Mouse (Mus musculus) forebrain, embryonic 16.5 days (tissue): ENCODE data around the gene Prss22. TPM values are rescaled to one million over a fixed set of nuclear protein-coding genes. Genes with fewer than 3 reads are reported as not detected.

Experiments
- ATAC-seq: fragments of 200-750 bp; cut with Nextera tagmentation; 2 replicates; pipeline ENCODE4 v1.8.0; 2017; ENCODE audit warnings: mild to moderate bottlenecking, moderate library complexity
- H3K27ac ChIP-seq: fragments of 300-500 bp; sonication (generic); 2 replicates; pipeline ENCODE4 v1.5.1; 2014; ENCODE audit warnings: low read length, control low read depth
- H3K27me3 ChIP-seq: fragments of 300-500 bp; sonication (generic); replicated peaks from 2 replicates; pipeline ENCODE4 v1.6.1; 2014; ENCODE audit warnings: low read length; ENCODE audit not compliant: control insufficient read depth, insufficient read depth
- H3K36me3 ChIP-seq: fragments of 300-500 bp; sonication (generic); 2 replicates; pipeline ENCODE4 v1.6.1; 2014; ENCODE audit not compliant: control insufficient read depth, insufficient read depth
- H3K4me1 ChIP-seq: fragments of 300-500 bp; sonication (generic); replicated peaks from 2 replicates; pipeline ENCODE4 v1.6.1; 2014; ENCODE audit warnings: low read length; ENCODE audit not compliant: control insufficient read depth, insufficient read depth
- H3K4me2 ChIP-seq: fragments of 300-500 bp; sonication (generic); 2 replicates; pipeline ENCODE4 v1.6.1; 2014; ENCODE audit warnings: mild to moderate bottlenecking, low read length, control low read depth
- H3K4me3 ChIP-seq: fragments of 300-500 bp; sonication (generic); replicated peaks from 2 replicates; pipeline ENCODE4 v1.5.1; 2014; ENCODE audit warnings: mild to moderate bottlenecking, low read length, control low read depth
- H3K9ac ChIP-seq: fragments of 300-500 bp; sonication (generic); replicated peaks from 2 replicates; pipeline ENCODE4 v1.6.1; 2014; ENCODE audit warnings: low read depth, low read length, control low read depth
- H3K9me3 ChIP-seq: fragments of 300-500 bp; sonication (generic); 2 replicates; pipeline ENCODE4 v1.6.1; 2016; ENCODE audit warnings: low read length; ENCODE audit not compliant: control insufficient read depth
- WGBS: fragments of 180-500 bp; shearing (Covaris S2); extraction: QIAGEN DNeasy Blood & Tissue Kit; methylation state at CpG from one replicate; pipeline ENCODE4 v1.1.7; 2014; 5-methylcytosine and 5-hydroxymethylcytosine counted together
- polyA plus RNA-seq: library from polyadenylated mRNA; unstranded; fragments of >200 nt; fragmentation: Nextera tagmentation; extraction: Ambion mirVana; gene quantifications from 2 replicates; pipeline ENCODE4 v1.2.1, GENCODE M21; 2015

Prss22 gene
- not detected in 2 replicates for polyA plus RNA-seq

- Histone ChIP-seq H3K4me3 (no peak within 1 kb of the TSS), H3K27ac (no peak within 1 kb of the TSS), H3K9me3 (no peaks in the 10 kb centered on the region), H3K36me3 (no peaks in the 10 kb centered on the region), H3K27me3 (no peaks in the 10 kb centered on the region; the same call in 1 of the 2 replicates), H3K4me2 (no peak within 1 kb of the TSS), H3K4me1 (peaks cover 6% of the 10 kb centered on the region), H3K9ac (no peak within 1 kb of the TSS)
- 71% methylated on average over 2 of the region's 2 CpGs for WGBS
- ATAC-seq = no peak
These were observed at the start of gene Prss22 for GRCm38 (mm10) chr17:23997901-23998300. Gene Prss22, minus strand, starts transcription at chr17:23998100.

DNA sequence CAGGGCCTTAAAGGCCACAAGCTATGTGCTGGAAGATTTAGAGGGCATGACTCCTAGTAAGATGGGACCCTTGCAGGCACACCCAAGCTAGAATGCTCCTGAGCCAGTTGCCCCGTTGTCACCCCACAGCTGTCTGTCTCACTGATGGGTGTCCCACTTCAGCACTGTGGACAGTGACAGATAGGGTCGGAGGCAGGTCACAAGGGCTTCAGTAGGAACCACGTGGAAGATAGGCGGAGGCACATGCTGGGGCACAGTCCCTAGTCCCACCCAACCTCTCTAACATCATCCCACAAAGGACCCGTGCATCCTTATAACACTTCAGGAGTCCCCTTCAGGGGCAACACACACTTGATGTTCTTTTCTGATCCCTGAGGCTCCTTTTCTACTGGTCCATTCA, 48.1 kb upstream of the Prss22 start:
- Histone ChIP-seq H3K27me3 (no peaks in the 10 kb centered on the region), H3K4me2 (no peak overlapping the region), H3K4me3 (no peak overlapping the region), H3K9ac (no peak overlapping the region), H3K36me3 (peaks cover 14% of the 10 kb centered on the region), H3K27ac (no peak overlapping the region), H3K4me1 (no peaks in the 10 kb centered on the region), H3K9me3 (no peaks in the 10 kb centered on the region)
- ATAC-seq = no peak
- WGBS = 60% methylated on average over 5 of the region's 5 CpGs

DNA sequence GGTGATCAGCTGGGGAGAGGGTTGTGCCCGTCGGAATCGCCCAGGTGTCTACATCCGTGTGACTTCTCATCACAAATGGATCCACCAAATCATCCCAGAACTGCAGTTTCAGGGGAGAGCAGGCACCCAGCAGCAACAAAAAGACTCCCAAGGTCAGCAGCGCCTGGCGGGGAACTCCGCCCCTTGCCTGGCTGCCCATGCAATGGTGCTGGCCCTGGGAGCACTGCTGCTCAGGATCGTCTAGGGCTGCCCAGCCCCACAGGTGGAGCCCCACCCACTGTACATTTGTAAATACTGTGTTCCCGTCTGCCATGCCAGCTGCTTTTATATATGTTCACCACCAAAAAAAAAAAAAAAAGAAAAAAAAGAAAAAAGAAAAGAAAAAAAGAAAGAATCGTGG, 47.7 kb upstream of the Prss22 start:
- no peaks in the 10 kb centered on the region for H3K4me1 ChIP-seq
- no peak for ATAC-seq
- no peak overlapping the region for H3K9ac ChIP-seq
- H3K27ac ChIP-seq = no peak overlapping the region
- no peaks in the 10 kb centered on the region for H3K9me3 ChIP-seq
- no peaks in the 10 kb centered on the region for H3K27me3 ChIP-seq
- 78% methylated on average over 10 of the region's 10 CpGs for WGBS
- H3K4me2 ChIP-seq = no peak overlapping the region
- no peak overlapping the region for H3K4me3 ChIP-seq
- H3K36me3 ChIP-seq = peaks cover 14% of the 10 kb centered on the region

- Histone ChIP-seq H3K27me3 (no peaks in the 10 kb centered on the region), H3K27ac (no peak overlapping the region), H3K4me2 (no peak overlapping the region), H3K9me3 (no peaks in the 10 kb centered on the region), H3K9ac (no peak overlapping the region), H3K36me3 (peaks cover 12% of the 10 kb centered on the region), H3K4me1 (no peaks in the 10 kb centered on the region), H3K4me3 (no peak overlapping the region)
- 66% methylated on average over 5 of the region's 5 CpGs for WGBS
- no peak for ATAC-seq
These were observed 46.6 kb upstream of the Prss22 start for GRCm38 (mm10) chr17:24044482-24044881.

GRCm38 (mm10) chr17:24037844-24038243, 39.9 kb upstream of the Prss22 start, which contains the start of gene Prss27:
Gene Prss27, plus strand, starts transcription at chr17:24038144.
- no peaks in the 10 kb centered on the region for H3K4me1 ChIP-seq
- no peaks in the 10 kb centered on the region for H3K9me3 ChIP-seq
- H3K4me3 ChIP-seq = no peak within 1 kb of the TSS
- WGBS = 69% methylated on average over 4 of the region's 4 CpGs
- no peaks in the 10 kb centered on the region for H3K36me3 ChIP-seq
- H3K27me3 ChIP-seq = no peaks in the 10 kb centered on the region
- H3K4me2 ChIP-seq = no peak within 1 kb of the TSS
- no peak for ATAC-seq
- H3K27ac ChIP-seq = no peak within 1 kb of the TSS
- H3K9ac ChIP-seq = no peak within 1 kb of the TSS

GRCm38 (mm10) chr17:24037360-24037759, 39.5 kb upstream of the Prss22 start:
- Histone ChIP-seq H3K4me2 (no peak overlapping the region), H3K27me3 (no peaks in the 10 kb centered on the region), H3K9ac (no peak overlapping the region), H3K4me3 (no peak overlapping the region), H3K27ac (no peak overlapping the region), H3K9me3 (no peaks in the 10 kb centered on the region), H3K36me3 (no peaks in the 10 kb centered on the region), H3K4me1 (no peaks in the 10 kb centered on the region)
- no peak for ATAC-seq
- 86% methylated on average over 13 of the region's 13 CpGs for WGBS

DNA sequence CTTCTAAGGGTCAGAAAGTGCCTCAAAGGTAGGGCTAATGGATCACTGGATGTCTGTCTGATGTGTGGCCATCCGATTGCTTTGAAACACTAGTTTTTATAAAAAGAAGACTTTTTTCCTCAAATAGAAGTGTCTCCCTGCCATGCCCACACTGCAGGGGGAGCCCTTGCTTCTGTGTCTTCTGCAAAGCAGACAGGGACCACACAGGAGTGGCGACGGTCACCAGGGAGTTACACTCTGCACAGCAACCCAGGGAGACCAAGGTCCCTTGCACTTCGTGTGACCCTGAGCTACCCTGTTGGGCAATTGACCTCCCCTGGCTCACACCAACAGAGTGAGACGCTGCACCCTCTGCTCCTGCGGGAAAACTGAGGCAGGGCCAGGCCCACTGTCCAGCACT, 39.1 kb upstream of the Prss22 start:
- H3K4me2 ChIP-seq = no peak overlapping the region
- H3K27ac ChIP-seq = no peak overlapping the region
- H3K4me1 ChIP-seq = no peaks in the 10 kb centered on the region
- H3K9ac ChIP-seq = no peak overlapping the region
- no peaks in the 10 kb centered on the region for H3K27me3 ChIP-seq
- WGBS = 77% methylated on average over 6 of the region's 6 CpGs
- no peak overlapping the region for H3K4me3 ChIP-seq
- ATAC-seq = no peak
- H3K36me3 ChIP-seq = no peaks in the 10 kb centered on the region
- no peaks in the 10 kb centered on the region for H3K9me3 ChIP-seq

GRCm38 (mm10) chr17:24035087-24035486, 37.2 kb upstream of the Prss22 start:
- ATAC-seq = no peak
- WGBS = 85% methylated on average over 7 of the region's 7 CpGs
- H3K27me3 ChIP-seq = no peaks in the 10 kb centered on the region

DNA sequence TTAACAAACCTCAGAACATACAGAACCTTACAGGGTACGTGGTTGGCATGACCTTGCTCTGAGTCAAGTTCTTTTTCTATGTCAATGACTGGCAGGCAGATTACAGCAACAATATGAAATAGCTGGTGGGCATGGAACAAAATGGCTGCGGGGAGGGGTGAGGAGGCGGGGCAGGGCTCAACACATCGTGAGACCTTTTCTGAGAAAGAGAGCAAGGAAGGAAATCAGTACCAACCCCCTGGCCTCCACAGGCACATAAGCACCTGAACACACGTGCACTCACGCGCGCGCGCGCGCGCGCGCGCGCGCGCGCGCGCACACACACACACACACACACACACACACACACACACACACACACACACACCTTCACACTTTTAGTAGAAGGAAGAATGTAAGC, 32.7 kb upstream of the Prss22 start:
- no peak overlapping the region for H3K27ac ChIP-seq
- ATAC-seq = no peak
- H3K4me3 ChIP-seq = no peak overlapping the region
- H3K9me3 ChIP-seq = no peaks in the 10 kb centered on the region
- H3K4me2 ChIP-seq = no peak overlapping the region
- 71% methylated on average over 6 of the region's 22 CpGs for WGBS
- no peaks in the 10 kb centered on the region for H3K4me1 ChIP-seq
- H3K27me3 ChIP-seq = no peaks in the 10 kb centered on the region
- no peak overlapping the region for H3K9ac ChIP-seq
- H3K36me3 ChIP-seq = no peaks in the 10 kb centered on the region

More at GRCm38 (mm10) chr17:24035087-24035486, 37.2 kb upstream of the Prss22 start:
- H3K4me3 ChIP-seq = no peak overlapping the region
- H3K4me2 ChIP-seq = no peak overlapping the region
- no peak overlapping the region for H3K27ac ChIP-seq
- no peaks in the 10 kb centered on the region for H3K36me3 ChIP-seq
- no peaks in the 10 kb centered on the region for H3K4me1 ChIP-seq
- no peaks in the 10 kb centered on the region for H3K9me3 ChIP-seq
- H3K9ac ChIP-seq = no peak overlapping the region

DNA sequence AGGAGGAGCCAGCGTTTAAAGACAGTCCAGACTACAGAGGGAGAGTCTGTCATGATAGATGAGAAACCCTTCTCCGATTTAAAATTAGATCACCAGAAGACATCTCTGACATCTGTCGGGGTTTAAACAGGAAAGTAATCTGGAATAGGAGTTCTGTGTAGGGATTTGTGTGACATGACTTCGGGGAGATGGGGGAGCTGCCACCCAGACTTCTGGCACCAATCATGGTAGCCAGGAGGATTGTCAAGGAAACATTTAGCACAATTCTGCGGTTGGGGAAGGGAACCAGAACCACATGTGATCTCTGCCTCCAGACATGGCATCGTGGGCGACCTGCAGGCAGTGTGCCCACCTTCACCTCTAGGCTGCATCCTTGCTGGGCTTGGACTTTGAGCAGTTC, 31.6 kb upstream of the Prss22 start:
- Histone ChIP-seq H3K9ac (no peak overlapping the region), H3K4me3 (no peak overlapping the region), H3K27me3 (no peaks in the 10 kb centered on the region), H3K27ac (no peak overlapping the region), H3K4me1 (no peaks in the 10 kb centered on the region), H3K9me3 (no peaks in the 10 kb centered on the region), H3K4me2 (no peak overlapping the region), H3K36me3 (no peaks in the 10 kb centered on the region)
- no peak for ATAC-seq
- WGBS = 85% methylated on average over 7 of the region's 7 CpGs
